Mouse (Mus musculus) cerebellum, postnatal 10 days (tissue): ENCODE results near the gene Zfp13.
"Not testable (repeated sequence)": the region's sequence is repeated elsewhere in the genome, so short reads cannot be mapped to it uniquely, and the experiment has no call there.

Experiments used
- DNase-seq, 2 experiments: peaks; one replicate each; pipeline ENCODE4 v3.0.0; 2021; ENCODE audit warnings: mixed read lengths in 2 of 2

Zfp13 gene

GRCm38 (mm10) chr17:23548615-23549014 lies 50.7 kb downstream of the Zfp13 start:
- peak; percentile 83 to 85 for DNase-seq

GRCm38 (mm10) chr17:23547681-23548443 lies 51.4 kb downstream of the Zfp13 start:
- no peak for DNase-seq

GRCm38 (mm10) chr17:23546702-23547505 lies 52.4 kb downstream of the Zfp13 start:
- peak; percentile 85 to 87 for DNase-seq

GRCm38 (mm10) chr17:23546333-23546701 lies 53.0 kb downstream of the Zfp13 start:
- DNase-seq, result peak; percentile 81 to 82

GRCm38 (mm10) chr17:23545841-23546240 lies 53.4 kb downstream of the Zfp13 start:
- DNase-seq, result no peak

DNA sequence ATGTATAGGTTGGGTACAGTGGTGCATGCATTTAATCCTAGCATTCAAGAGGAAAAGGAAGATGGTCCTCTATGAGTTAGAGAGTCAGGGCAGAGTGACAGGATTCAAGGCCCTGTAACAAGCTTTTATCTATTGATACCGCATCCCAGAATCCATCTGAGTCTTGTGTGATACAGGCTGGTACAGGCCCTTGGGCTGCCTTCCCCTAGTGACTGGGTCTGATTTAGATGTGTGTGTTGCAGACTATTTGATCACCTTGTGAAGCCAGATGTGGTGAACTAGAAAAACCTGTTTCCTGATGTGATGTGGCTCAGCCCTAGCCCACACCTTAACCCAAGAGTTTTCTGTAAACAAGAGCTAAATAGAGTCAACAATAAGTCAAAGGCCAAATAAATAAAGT lies 54.5 kb downstream of the Zfp13 start:
- DNase-seq, result no peak

DNA sequence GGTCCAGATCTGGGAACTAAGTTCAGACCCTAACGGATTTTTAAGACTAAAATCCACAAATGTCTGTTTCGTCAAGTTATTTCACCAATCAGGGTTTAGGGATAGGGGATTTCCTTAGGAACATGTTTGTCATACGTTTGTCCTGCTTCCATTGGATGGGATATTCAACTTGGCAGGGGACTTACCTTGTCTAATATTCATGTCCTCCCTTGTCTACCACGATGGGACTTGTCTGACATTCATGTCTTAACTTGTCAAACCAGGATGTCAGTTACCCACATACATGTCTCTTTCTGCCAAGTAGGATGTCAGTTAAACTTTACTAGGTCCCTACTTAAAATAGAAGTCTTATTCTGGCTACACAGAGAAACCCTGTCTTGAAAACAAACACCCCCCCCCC lies 55.3 kb downstream of the Zfp13 start:
- DNase-seq, result no peak

DNA sequence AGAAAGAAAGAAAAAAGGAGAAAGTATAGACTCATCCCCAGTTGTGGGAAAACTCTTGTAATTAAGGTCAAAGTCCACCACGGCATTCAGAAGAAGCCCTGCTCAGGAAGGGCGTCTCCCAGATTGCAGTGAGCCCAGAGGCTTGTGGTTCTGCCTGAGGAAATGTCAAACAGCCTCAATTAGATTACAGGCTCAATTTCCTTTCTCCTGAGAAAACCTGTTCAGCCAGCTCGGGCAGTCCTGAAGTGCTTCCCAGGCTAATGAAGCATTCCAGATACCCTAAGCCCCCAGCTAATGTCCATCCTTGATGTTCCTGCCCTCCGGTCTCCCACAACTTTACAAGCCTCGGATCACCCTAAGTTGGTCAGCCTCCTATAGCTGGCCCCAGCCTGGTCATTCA lies 56.0 kb downstream of the Zfp13 start:
- DNase-seq, result no peak

- DNase-seq, result peak in 1 of 2 experiments; percentile 1
Measured at GRCm38 (mm10) chr17:23542835-23543234, 56.5 kb downstream of the Zfp13 start.

DNA sequence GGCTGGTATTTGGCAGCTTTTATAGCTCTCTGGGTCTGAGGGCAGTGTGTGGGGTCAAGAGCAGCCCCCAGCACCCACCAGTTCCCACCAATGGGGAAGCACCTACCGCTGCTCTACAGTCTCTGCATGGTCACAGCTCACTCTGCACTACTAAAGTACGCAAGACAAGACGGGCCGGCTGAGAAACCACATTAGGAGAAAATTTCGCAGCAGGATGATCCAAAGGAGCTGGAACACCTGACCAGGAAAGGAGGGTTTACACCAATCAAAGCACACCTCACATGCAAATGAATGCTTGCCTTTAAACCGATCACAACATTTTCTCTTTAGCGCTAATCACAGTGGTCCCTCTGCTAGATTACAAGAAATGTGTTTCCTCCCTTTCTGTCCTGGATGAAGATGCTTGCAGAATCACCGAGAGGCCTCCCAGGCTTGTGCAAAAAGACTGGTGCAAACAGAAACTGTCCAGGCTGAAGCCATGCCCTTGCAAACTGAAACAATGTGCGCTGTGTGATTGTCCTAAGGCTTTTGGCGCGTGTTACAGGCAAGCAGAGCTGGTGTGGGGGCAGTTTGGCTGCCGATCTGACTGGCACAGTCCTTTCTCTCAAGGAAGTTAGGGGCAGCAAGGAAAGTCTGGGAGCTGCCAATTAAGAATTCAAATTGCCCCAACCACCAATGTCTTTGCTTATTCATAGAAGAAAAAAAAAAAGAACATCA lies 57.1 kb downstream of the Zfp13 start:
- peak; percentile 24 to 37 for DNase-seq

- peak in 1 of 2 experiments; percentile 11 for DNase-seq
Measured at GRCm38 (mm10) chr17:23540605-23541475, 58.4 kb downstream of the Zfp13 start.

GRCm38 (mm10) chr17:23540106-23540505 lies 59.2 kb downstream of the Zfp13 start:
- no peak for DNase-seq

- DNase-seq, result peak in 1 of 2 experiments; percentile 1
Measured at GRCm38 (mm10) chr17:23539608-23540007, 59.7 kb downstream of the Zfp13 start.

DNA sequence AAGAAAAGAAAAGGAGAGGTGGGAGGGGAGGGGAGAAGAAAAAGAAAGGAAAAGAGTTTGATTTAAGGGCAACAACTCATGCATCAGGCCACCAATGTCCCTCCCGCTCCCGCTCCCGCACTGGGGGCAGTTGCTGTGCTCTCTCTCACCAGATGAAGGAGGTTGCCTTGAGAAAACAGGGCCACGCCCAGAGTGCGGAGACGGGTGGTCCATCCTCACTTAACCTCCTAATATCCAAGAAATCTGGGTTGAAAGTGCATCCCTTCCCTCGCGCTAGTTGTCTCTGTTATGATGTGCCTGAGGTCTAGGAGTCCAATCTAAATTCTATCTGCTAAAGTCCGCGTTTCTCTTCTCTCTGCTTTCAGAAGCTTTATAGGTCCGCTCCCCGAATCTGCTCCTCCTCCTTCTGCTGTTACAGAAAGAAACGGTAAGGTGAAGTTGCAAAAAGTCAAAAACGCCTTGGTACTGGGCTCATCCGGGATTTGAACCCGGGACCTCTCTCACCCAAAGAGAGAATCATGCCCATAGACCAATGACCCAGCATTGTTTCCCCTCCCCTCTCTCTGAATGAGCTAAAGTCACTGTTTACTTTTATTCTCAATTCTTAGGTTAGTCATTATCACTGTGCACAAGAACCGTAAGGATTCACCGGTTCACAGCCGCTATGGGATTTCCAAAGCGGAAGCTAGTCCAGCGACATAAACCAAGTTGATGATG lies 60.8 kb downstream of the Zfp13 start:
- DNase-seq, result peak in 1 of 2 experiments; percentile 11

DNA sequence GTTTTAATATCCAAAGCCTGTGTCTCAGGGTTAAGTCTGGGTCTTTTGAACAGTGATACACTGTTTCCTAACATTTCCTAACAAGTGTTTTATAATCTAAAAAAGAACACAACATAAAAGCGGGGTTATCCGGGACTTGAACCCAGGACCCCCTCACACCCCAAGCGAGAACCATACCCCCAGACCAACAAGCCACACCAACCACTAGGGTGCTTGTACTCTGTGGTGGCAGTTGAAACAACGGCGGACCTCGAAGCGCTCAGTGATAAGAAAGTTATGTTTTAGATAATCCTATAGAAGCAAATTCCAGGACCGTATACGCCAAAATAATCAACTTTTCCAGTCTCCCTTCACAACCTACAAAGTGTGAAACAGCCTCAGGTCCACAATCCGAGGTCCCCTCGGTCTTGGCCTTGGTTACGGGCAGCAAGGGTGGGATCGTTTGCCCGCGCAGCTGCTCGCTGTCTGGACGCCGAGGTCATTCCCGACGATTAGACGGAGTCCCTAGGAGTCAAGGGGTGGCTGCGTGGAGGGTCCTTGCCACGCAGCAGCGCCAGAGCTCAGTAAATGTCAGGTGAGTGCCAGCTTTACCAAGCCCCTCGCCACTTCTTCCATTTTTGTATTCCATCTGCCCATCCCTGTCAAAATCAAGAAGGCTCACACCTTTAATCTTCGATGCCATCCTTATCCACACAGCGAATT lies 61.6 kb downstream of the Zfp13 start:
- DNase-seq, result peak in 1 of 2 experiments; percentile 11

- peak in 1 of 2 experiments; percentile 4 for DNase-seq
Measured at GRCm38 (mm10) chr17:23535046-23535788, 64.1 kb downstream of the Zfp13 start.

DNA sequence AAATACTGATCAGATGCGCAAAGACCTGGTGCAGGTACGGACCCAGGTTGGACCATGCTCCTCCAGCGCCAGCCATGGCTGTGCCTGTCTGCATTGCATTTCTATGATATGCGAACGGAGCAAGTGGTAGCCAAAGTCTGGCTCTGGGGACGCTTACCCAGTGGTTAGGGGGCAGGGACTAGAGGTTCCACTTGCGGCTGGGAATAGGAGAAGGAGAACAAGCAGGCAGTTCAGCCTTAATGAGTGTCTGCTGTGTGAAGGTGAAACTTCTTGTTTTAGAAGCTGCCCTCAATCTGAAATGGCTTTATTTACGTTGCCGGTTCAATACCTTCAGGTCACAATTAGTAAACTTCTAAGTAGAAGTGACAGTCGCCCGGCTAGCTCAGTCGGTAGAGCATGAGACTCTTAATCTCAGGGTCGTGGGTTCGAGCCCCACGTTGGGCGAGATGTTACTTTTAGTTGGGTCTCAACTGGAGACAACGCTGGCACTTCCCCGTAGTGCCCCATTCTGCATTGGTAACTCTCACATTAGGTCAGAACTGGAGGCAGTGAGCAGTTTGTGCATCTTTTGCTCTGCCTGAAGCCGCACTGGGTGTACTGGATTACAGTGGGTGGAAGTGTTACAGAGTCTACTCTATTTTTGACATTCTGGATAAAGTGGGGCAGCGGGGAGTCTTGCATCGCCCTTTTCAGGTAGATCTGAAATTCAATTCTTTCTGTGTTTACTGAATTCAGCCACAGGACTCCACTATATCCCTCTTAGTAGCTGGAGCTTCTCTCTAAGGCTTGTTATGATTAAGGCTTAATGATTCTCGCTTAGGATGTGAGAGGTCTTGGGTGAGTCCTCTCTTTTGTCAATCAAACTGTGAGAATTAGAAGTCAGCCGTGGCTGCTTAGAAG lies 65.4 kb downstream of the Zfp13 start:
- DNase-seq, result not testable (repeated sequence)

GRCm38 (mm10) chr17:23531408-23531807 lies 67.9 kb downstream of the Zfp13 start:
- not testable (repeated sequence) for DNase-seq
